Mouse (Mus musculus) erythroblast, embryonic 14.5 days (primary cell): Measurements from ENCODE around the gene Ap4e1. TPM values are rescaled to one million over a fixed set of nuclear protein-coding genes. Genes with fewer than 3 reads are reported as not detected.

Experiments used
- H3K27me3 ChIP-seq: 2 replicates; pipeline ENCODE4 v1.6.1; 2012; ENCODE audit warnings: inconsistent platforms; ENCODE audit not compliant: control insufficient read depth
- H3K36me3 ChIP-seq: 2 replicates; pipeline ENCODE4 v1.6.1; 2012; ENCODE audit warnings: mild to moderate bottlenecking, inconsistent platforms; ENCODE audit not compliant: control insufficient read depth
- H3K4me1 ChIP-seq: 2 replicates; pipeline ENCODE4 v1.6.1; 2012; ENCODE audit warnings: inconsistent platforms; ENCODE audit not compliant: control insufficient read depth
- H3K4me3 ChIP-seq: replicated peaks from 2 replicates; pipeline ENCODE3; 2012; ENCODE audit warnings: moderate library complexity, mild to moderate bottlenecking, inconsistent platforms
- H3K9me3 ChIP-seq: 2 replicates; pipeline ENCODE4 v1.6.1; 2012; ENCODE audit warnings: low read length, inconsistent platforms, mixed read lengths; ENCODE audit not compliant: control insufficient read depth
- GATA1 ChIP-seq: IDR thresholded peaks from 2 replicates; pipeline ENCODE4 v1.6.1; 2012; ENCODE audit warnings: low read length, inconsistent platforms, mixed read lengths
- TAL1 ChIP-seq: IDR thresholded peaks from 3 replicates; pipeline ENCODE4 v1.6.1; 2012; ENCODE audit warnings: low read length, inconsistent platforms, mixed read lengths
- polyA plus RNA-seq: library from polyadenylated mRNA; stranded (reverse); fragments of >175 nt; gene quantifications from 2 replicates; pipeline ENCODE4 v1.2.3, GENCODE M21; 2012

Gene Ap4e1
- polyA plus RNA-seq, 1 experiment = 0.08 TPM

- H3K4me1 ChIP-seq = 0 out of 2 replicates have a peak, but pooled peaks cover 2% of the 10 kb centered on the region
- no peak for TF ChIP-seq TAL1
- TF ChIP-seq GATA1 = no peak
- no peaks in the 10 kb centered on the region for H3K27me3 ChIP-seq
- H3K9me3 ChIP-seq = no peaks in the 10 kb centered on the region
- H3K36me3 ChIP-seq = no peaks in the 10 kb centered on the region
- H3K4me3 ChIP-seq = no peak overlapping the region
Measured at GRCm38 (mm10) chr2:127000406-127001324, 7.9 kb upstream of the Ap4e1 start.

- Histone ChIP-seq H3K36me3 (no peaks in the 10 kb centered on the region), H3K4me3 (no peak overlapping the region), H3K27me3 (no peaks in the 10 kb centered on the region), H3K9me3 (no peaks in the 10 kb centered on the region), H3K4me1 (peaks cover 7% of the 10 kb centered on the region)
- no peak for TF ChIP-seq TAL1
- TF ChIP-seq GATA1 = no peak
Measured at GRCm38 (mm10) chr2:127004046-127004445, 4.5 kb upstream of the Ap4e1 start.

GRCm38 (mm10) chr2:127006634-127007370, 1.7 kb upstream of the Ap4e1 start:
- no peaks in the 10 kb centered on the region for H3K9me3 ChIP-seq
- no peak for TF ChIP-seq TAL1
- no peak for TF ChIP-seq GATA1
- peaks cover 18% of the 10 kb centered on the region for H3K4me1 ChIP-seq
- H3K27me3 ChIP-seq = no peaks in the 10 kb centered on the region
- H3K36me3 ChIP-seq = peaks cover 8% of the 10 kb centered on the region
- peak overlapping the region; percentile 41 for H3K4me3 ChIP-seq

- Histone ChIP-seq H3K4me1 (peaks cover 18% of the 10 kb centered on the region), H3K9me3 (no peaks in the 10 kb centered on the region), H3K36me3 (peaks cover 13% of the 10 kb centered on the region), H3K4me3 (no peak overlapping the region), H3K27me3 (no peaks in the 10 kb centered on the region)
- no peak for TF ChIP-seq TAL1
- no peak for TF ChIP-seq GATA1
Measured at GRCm38 (mm10) chr2:127007509-127007908, 1.0 kb upstream of the Ap4e1 start.

GRCm38 (mm10) chr2:127035006-127035605, 26.6 kb downstream of the Ap4e1 start:
- Histone ChIP-seq H3K4me1 (no peaks in the 10 kb centered on the region), H3K9me3 (no peaks in the 10 kb centered on the region), H3K4me3 (no peak overlapping the region), H3K27me3 (no peaks in the 10 kb centered on the region), H3K36me3 (peaks cover 43% of the 10 kb centered on the region)
- TF ChIP-seq TAL1 (no peak), GATA1 (no peak)

GRCm38 (mm10) chr2:127037299-127037698, 28.8 kb downstream of the Ap4e1 start:
- Histone ChIP-seq H3K27me3 (no peaks in the 10 kb centered on the region), H3K4me3 (no peak overlapping the region), H3K36me3 (peaks cover 38% of the 10 kb centered on the region), H3K9me3 (no peaks in the 10 kb centered on the region), H3K4me1 (no peaks in the 10 kb centered on the region)
- TF ChIP-seq TAL1 = no peak
- no peak for TF ChIP-seq GATA1

GRCm38 (mm10) chr2:127061471-127061870, 53.0 kb downstream of the Ap4e1 start:
- H3K27me3 ChIP-seq = no peaks in the 10 kb centered on the region
- TF ChIP-seq GATA1 = no peak
- TF ChIP-seq TAL1 = no peak
- no peaks in the 10 kb centered on the region; the same call in 1 of the 2 replicates for H3K4me1 ChIP-seq
- peaks cover 51% of the 10 kb centered on the region for H3K36me3 ChIP-seq
- H3K4me3 ChIP-seq = no peak overlapping the region
- H3K9me3 ChIP-seq = no peaks in the 10 kb centered on the region

GRCm38 (mm10) chr2:127068806-127069205, 60.3 kb downstream of the Ap4e1 start:
- no peaks in the 10 kb centered on the region for H3K27me3 ChIP-seq
- H3K9me3 ChIP-seq = no peaks in the 10 kb centered on the region
- peaks cover 23% of the 10 kb centered on the region for H3K36me3 ChIP-seq
- peaks cover 30% of the 10 kb centered on the region for H3K4me1 ChIP-seq
- TF ChIP-seq TAL1 = no peak
- no peak for TF ChIP-seq GATA1
- no peak overlapping the region for H3K4me3 ChIP-seq

GRCm38 (mm10) chr2:127069781-127070434, 61.4 kb downstream of the Ap4e1 start:
- Histone ChIP-seq H3K9me3 (no peaks in the 10 kb centered on the region), H3K4me1 (peaks cover 33% of the 10 kb centered on the region), H3K36me3 (peaks cover 27% of the 10 kb centered on the region), H3K4me3 (peak overlapping the region; percentile 84), H3K27me3 (no peaks in the 10 kb centered on the region)
- TF ChIP-seq GATA1 (no peak), TAL1 (no peak)
